Mouse (Mus musculus) megakaryocyte, embryonic 14.5 days (primary cell): ENCODE measurements at regions not wholly inside any gene's neighbourhood (a gene's known extent, or its start where the extent isn't known, plus 50 kb on each side); places are given as distances from the start of the nearest gene placed in this dataset.

Experiments used
- FLI1 ChIP-seq: IDR thresholded peaks from 2 replicates; pipeline ENCODE4 v1.6.1; 2012; ENCODE audit warnings: low read length, inconsistent platforms, mixed read lengths
- GATA1 ChIP-seq: IDR thresholded peaks from 3 replicates; pipeline ENCODE4 v1.6.1; 2012; ENCODE audit warnings: mixed read lengths, low read length, inconsistent platforms, borderline replicate concordance

DNA sequence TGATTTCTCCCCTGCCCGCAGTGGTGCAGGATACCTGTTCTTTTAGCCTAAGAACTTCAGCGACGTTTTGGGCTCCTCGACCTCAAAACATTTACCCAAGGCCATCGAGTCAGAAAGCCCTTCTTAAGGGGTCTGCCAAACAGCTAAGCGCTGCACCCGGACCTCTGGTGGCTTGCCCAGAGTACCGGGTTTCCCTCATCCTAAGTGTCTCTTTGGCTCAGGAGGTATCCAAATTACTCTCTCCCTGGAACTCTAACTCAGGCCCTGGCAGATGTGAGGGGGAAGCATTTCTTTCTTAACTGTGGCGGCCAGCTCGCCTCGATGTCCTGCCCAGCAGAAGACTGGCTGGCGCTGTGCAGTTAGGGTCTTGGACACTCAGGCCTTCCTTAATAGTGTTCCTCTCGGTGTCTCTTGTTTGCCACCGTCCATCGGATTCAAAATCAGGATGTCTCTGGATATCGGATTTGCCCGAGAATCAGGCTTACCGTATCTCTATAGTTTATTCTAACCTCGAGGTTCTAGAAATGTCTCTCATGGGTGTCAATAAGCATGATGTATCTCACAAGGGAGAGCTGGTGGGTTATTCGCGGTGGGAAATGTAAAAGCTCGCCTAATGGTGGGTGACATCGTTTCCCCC, 75.0 kb downstream of the Rhcg start:
- TF ChIP-seq GATA1 (no peak), FLI1 (no peak)
